5 mouse cellular contexts compared by ENCODE assay signal in genomic region chr14:110822174-110822573, GRCm38 (mm10).
DNase-seq lines count a peak whose midpoint lies in the region; ATAC-seq and TF ChIP-seq lines count a peak whose summit lies in the region.
"Not testable (repeated sequence)": the region's sequence is repeated elsewhere in the genome, so short reads cannot be mapped to it uniquely, and the experiment has no call there.

No protein-coding gene starts in this region.

- not testable (repeated sequence) for H3K4me3 ChIP-seq in heart, embryonic 14.5 days (ENCODE audit: control insufficient read depth in 1 of 2, insufficient read depth in 1 of 2, low read depth in 1 of 2, low read length in 2 of 2); heart, postnatal 0 days (ENCODE audit: low read depth, low read length); hindbrain, postnatal 0 days (ENCODE audit: low read length); lung, embryonic 14.5 days (ENCODE audit: low read depth, low read length)

- ATAC-seq in heart, embryonic 14.5 days (ENCODE audit: insufficient number of reproducible peaks, insufficient read depth, low FRiP score, low read depth): peak; percentile 21; the same call in 1 of the 2 replicates
- not testable (repeated sequence) for ATAC-seq in heart, postnatal 0 days (ENCODE audit: insufficient read depth, low read depth); hindbrain, postnatal 0 days
- peak; percentile 31; the same call in 1 of the 2 replicates for ATAC-seq in lung, embryonic 14.5 days (ENCODE audit: insufficient read depth)

- H3K9me3 ChIP-seq in heart, embryonic 14.5 days (ENCODE audit: control insufficient read depth, low read length); heart, postnatal 0 days (replicated peaks; ENCODE audit: control insufficient read depth, low read length); hindbrain, postnatal 0 days (ENCODE audit: low read length); lung, embryonic 14.5 days (ENCODE audit: low read depth, low read length): not testable (repeated sequence)

- TF ChIP-seq EP300 in heart, postnatal 0 days (IDR thresholded peaks at IDR 0.05; ENCODE audit: low read depth): not testable (repeated sequence)

- 0 out of 4 replicates have a peak overlapping the region, but pooled peaks of 1 of the 2 experiments have one; percentile 37 for H3K27ac ChIP-seq in heart, embryonic 14.5 days (replicated peaks in 1 of 2; ENCODE audit: control insufficient read depth in 1 of 2, insufficient read depth in 1 of 2, low read depth in 2 of 2, low read length in 2 of 2)
- H3K27ac ChIP-seq in heart, postnatal 0 days (ENCODE audit: low read depth); hindbrain, postnatal 0 days; lung, embryonic 14.5 days (ENCODE audit: low read depth): not testable (repeated sequence)

- H3K4me1 ChIP-seq in heart, embryonic 14.5 days (ENCODE audit: control insufficient read depth in 2 of 2, insufficient read depth in 2 of 2, low read length in 2 of 2); heart, postnatal 0 days (ENCODE audit: control insufficient read depth, insufficient read depth); hindbrain, postnatal 0 days (ENCODE audit: insufficient read depth, low read length); lung, embryonic 14.5 days (ENCODE audit: insufficient read depth): not testable (repeated sequence)

- H3K36me3 ChIP-seq in heart, embryonic 14.5 days (ENCODE audit: control insufficient read depth, insufficient read depth, low read length); heart, postnatal 0 days (replicated peaks; ENCODE audit: control insufficient read depth, insufficient read depth, low read length); hindbrain, postnatal 0 days (ENCODE audit: insufficient read depth, low read length); lung, embryonic 14.5 days (ENCODE audit: insufficient read depth): not testable (repeated sequence)

- H3K4me2 ChIP-seq in heart, embryonic 14.5 days (ENCODE audit: low read length): peak overlapping the region; percentile 21; the same call in 1 of the 2 replicates
- not testable (repeated sequence) for H3K4me2 ChIP-seq in heart, postnatal 0 days (ENCODE audit: low read depth, low read length); hindbrain, postnatal 0 days (ENCODE audit: low read depth, low read length); lung, embryonic 14.5 days

- TF ChIP-seq CTCF in heart, postnatal 0 days (IDR thresholded peaks at IDR 0.05; ENCODE audit: low read depth); hindbrain, postnatal 0 days (IDR thresholded peaks at IDR 0.05; ENCODE audit: low read depth); lung, embryonic 14.5 days (IDR thresholded peaks at IDR 0.05; ENCODE audit: low read depth): not testable (repeated sequence)

- not testable (repeated sequence) for H3K27me3 ChIP-seq in heart, embryonic 14.5 days (ENCODE audit: control insufficient read depth, insufficient read depth, low read length); heart, postnatal 0 days (ENCODE audit: control insufficient read depth, insufficient read depth, low read length); hindbrain, postnatal 0 days (ENCODE audit: insufficient read depth, low read length); lung, embryonic 14.5 days (ENCODE audit: insufficient read depth, low read length)

- WGBS in heart, embryonic 14.5 days: 31% methylated on average over 3 of the region's 3 CpGs
- WGBS in heart, postnatal 0 days: 43% methylated on average over 3 of the region's 3 CpGs
- 71% methylated on average over 3 of the region's 3 CpGs for WGBS in hindbrain, postnatal 0 days
- WGBS in lung, embryonic 14.5 days: 67% methylated on average over 3 of the region's 3 CpGs

- peak; percentile 3 to 10 for DNase-seq in cerebellum, postnatal 25 days
- DNase-seq in heart, postnatal 0 days (ENCODE audit: low spot score): peak; percentile 18
- DNase-seq in hindbrain, postnatal 0 days (ENCODE audit: low spot score): peak; percentile 28
- DNase-seq in lung, embryonic 14.5 days: peak; percentile 7

- H3K9ac ChIP-seq in heart, embryonic 14.5 days (ENCODE audit: low read length); heart, postnatal 0 days (replicated peaks; ENCODE audit: low read depth, low read length); hindbrain, postnatal 0 days (replicated peaks; ENCODE audit: low read length); lung, embryonic 14.5 days: not testable (repeated sequence)
